Mouse (Mus musculus): ENCODE measurements around the gene Brd3os. TPM values are rescaled to one million over a fixed set of nuclear protein-coding genes. Genes with fewer than 3 reads are reported as not detected.

The Brd3os gene
- total RNA-seq, 2 experiments from 2014 or later, result 27.9 to 29.1 TPM

DNA sequence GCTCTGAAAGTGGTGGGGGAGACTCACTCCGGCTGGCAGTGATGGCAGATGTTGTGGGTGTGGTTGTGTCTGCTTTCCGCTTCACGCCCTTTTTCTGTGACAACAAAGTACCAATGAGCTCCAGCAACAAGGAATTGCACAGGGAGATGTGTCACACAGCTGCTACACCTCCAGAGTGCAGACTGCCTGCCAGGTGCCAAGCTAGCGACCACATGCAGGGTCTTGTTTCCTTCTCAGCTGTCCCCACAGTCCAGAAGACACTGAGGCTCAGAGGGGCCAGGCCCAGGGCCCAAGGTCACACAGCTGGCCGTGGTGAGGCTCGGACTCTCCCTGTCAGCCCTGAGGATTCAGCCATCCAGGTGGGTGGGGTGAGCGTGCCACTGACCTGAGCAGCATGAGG, 17.6 kb downstream of the Brd3os start:
- intact Hi-C loops (cut with DNase I), result no loop called here
- no peak for DNase-seq (ENCODE audit: extremely low spot score in 1 of 2, low spot score in 2 of 2)

DNA sequence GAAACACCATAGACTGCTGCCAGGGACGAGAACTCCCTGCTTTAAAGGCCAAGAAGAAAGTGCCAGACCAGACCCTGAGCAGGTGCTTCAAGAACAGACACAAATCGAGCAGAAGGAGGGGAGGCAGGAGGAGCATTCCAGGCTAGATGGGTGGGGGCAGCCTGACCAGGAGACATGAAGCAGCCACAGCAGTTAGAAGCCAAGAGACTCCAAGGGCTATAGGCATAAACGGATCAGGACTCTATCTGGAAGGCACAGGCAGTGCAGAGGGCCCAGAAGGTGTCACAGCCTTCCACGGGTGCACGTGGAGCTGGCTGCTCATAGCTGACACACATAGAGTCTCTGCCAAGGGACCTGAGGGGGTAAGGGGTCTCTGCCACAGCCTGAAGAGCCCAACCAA, 18.0 kb downstream of the Brd3os start:
- no peak for DNase-seq (ENCODE audit: extremely low spot score in 1 of 2, low spot score in 2 of 2)
- intact Hi-C loops (cut with DNase I), result no loop called here

DNA sequence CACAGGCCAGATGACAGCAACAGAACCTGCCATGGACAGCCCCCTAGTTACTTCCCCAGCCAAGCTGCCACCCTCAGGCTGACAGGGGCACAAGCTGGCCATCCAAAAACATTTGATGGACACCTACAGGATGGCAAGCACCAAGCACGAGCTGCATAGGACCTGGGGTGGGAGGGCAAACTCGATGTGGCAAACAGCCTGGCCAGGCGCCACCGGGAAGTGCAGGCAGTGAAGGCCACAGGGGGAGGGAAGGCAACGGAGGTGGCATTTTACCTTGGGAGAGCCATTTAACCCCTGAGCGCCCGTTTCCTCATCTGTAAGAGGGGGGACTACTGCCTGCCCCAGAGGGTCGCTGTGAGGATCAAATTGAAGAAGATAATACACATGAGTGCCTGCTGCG, 18.5 kb downstream of the Brd3os start:
- intact Hi-C loops (cut with DNase I), result no loop called here
- no peak for DNase-seq (ENCODE audit: extremely low spot score in 1 of 2, low spot score in 2 of 2)

DNA sequence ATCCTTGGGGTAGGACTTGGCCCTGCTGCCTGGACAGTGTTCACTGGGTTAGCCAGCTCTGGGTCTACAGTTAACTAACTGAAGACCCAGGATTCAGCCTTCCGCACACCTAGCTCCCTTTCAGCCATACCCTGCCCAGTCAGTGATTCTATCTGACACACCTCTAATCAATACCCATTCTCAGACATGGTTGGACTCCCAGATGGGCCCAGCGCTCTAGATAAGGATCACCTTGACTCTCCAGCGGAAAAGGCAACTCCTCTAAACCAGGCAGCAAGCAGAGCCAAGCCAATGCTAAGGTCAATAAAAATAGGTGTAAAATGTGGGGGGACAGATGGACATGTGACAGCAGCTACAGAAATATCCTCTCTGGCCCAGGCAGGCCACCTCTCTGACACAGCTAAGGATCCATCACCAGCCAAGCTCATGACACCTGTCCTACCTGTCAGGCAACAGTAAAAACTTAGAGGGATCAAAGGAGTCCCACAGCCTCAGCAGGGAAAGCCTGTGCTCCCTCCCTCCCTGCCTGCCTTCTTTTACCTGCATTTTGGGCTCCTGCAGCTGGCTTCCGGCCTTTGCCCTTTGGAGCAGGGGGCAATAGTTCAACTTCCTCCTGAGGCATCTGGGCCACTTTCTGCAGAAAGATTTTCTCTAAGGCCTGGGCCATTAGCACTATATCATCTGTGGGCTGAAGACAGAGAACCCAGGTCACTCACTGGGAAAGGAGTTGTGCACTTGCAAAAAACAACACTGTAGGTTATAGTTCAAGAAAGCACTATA, 19.9 kb downstream of the Brd3os start:
- intact Hi-C loops (cut with DNase I), result no loop called here

DNA sequence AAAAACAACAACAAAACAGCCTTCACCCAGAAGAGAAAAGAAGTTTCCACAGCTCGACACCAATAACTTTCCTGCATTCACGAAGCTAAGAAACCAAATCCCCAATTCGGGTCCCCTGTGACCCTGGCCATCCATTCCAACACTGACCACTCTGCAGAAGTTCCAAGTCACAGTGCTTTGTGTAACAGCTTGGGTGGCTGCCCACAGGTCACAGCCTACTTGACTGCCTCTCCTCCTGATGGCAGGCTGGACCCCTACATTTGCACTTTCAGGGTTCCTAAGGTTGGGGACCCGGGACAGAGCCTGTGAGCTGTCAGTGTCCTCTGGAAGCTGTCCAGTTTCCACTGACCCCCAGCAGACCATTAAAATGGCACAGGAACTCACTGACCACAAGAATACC, 20.8 kb downstream of the Brd3os start:
- DNase-seq (ENCODE audit: extremely low spot score in 1 of 2, low spot score in 2 of 2), result no peak
- intact Hi-C loops (cut with DNase I), result no loop called here

More for the DNA sequence above, 19.9 kb downstream of the Brd3os start:
- DNase-seq (ENCODE audit: extremely low spot score in 1 of 2, low spot score in 2 of 2), result no peak

DNA sequence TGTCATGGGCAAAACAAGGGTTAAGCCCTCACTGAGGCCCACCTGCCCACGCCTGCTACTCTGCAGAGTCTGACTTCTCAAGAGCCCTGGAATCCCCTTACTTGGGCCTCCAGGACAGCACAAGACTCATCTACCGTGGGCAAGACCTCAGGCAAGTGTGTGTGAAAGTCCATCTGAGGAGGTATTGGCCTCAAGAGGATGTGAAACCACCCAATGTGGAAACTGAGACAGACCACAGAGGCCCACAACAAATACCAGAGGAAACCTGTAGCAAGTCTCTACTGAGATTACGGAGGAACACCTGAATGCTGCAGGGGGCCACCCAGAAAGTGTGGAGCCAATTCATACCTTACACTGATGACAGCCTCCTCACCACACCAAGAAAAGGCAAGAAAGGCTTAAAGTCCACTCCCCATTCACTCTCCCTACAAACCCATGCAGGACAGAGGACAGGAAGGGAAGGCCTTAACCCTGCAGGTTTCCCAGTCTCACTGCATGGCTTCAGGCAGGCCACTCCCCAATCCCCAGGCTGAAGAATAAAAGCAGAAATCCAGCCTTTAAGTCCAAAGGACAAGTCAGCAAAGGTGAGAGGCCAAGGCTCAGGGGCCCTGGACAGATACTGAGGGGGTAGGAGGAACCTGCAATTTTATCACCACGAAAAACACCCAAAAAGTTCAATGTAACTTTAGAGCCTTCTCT, 27.3 kb downstream of the Brd3os start:
- intact Hi-C loops (cut with DNase I), result no loop called here
- no peak for DNase-seq (ENCODE audit: extremely low spot score in 1 of 2, low spot score in 2 of 2)

- no peak for DNase-seq (ENCODE audit: extremely low spot score in 1 of 2, low spot score in 2 of 2)
- intact Hi-C loops (cut with DNase I), result no loop called here
These were observed 27.8 kb downstream of the Brd3os start for GRCm38 (mm10) chr2:27469991-27470355.

DNA sequence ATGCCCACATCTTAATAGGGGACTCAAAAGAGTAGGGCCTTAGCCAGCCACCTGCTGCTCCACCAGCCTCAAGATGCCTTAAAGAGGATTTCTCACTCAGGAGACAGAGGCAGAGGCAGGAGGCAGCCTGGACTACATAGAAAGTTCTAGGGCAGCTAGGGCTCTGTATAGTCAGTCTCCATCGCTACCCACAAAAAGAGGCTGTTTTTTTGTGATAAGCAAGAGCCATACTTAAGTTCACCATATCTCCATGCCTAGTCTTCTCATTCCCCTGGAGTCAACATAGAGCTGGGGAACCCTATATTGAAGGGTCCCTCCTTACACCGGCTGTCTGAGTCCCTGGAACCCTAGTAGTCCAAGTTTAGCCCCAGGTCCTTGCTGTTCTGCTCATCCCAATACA, 28.4 kb downstream of the Brd3os start:
- intact Hi-C loops (cut with DNase I), result no loop called here
- no peak for DNase-seq (ENCODE audit: extremely low spot score in 1 of 2, low spot score in 2 of 2)

DNA sequence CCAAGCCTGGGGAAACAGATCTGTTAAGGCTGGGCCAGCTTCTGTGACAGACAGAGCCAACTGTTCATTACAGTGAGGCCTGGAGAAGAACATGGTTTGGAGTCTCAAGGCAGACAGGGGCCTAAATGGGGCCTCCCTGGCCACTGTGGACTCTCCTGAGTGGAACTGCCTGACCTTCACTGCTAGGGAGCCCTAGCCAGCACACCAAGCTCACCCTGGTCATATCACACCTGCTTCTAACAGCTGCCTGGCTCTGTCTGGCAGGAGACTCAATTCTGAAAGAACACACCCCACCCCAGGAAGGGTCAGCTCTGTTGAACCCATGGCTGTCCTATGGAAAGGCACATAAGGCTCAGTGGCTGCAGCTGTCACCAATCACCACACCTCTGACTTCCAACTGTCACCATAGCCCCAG, 29.1 kb downstream of the Brd3os start:
- DNase-seq (ENCODE audit: extremely low spot score in 1 of 2, low spot score in 2 of 2), result no peak
- intact Hi-C loops (cut with DNase I), result no loop called here

DNA sequence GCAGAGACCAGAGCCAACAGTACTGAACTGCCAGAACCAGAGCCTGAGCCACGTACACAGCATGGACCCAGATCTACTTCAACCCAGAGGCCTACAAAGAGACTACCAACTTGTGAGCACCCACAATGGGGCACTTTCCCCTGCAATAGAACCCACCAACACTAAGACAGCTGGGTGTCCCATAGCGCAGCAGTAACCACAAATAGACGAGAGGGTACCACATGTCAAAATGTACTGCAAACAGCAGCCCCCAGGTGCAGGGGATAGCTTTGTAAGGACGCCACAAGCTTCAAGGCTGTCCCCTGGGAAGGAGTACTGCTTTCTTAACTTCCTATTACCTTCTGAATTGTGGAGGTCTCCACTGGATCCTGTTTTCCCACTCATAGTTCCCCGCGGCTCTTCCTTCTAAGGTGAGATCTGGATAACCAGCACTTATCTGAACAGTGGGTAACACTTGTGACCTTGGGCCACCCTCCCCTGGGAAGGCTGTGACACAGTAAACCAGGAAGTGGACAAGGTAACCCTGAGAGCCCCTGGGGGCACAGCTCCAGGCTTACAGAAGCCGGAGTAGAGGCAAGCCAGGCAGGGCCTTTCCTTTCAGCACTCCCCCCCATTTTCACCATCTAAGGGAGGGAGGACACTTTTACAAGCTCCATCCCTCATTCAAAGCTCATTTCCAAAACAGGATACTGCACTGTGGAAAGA, 31.1 kb downstream of the Brd3os start:
- intact Hi-C loops (cut with DNase I), result no loop called here
- DNase-seq (ENCODE audit: extremely low spot score in 1 of 2, low spot score in 2 of 2), result no peak

GRCm38 (mm10) chr2:27473911-27474310, 31.8 kb downstream of the Brd3os start:
- no peak for DNase-seq (ENCODE audit: extremely low spot score in 1 of 2, low spot score in 2 of 2)
- intact Hi-C loops (cut with DNase I), result no loop called here

DNA sequence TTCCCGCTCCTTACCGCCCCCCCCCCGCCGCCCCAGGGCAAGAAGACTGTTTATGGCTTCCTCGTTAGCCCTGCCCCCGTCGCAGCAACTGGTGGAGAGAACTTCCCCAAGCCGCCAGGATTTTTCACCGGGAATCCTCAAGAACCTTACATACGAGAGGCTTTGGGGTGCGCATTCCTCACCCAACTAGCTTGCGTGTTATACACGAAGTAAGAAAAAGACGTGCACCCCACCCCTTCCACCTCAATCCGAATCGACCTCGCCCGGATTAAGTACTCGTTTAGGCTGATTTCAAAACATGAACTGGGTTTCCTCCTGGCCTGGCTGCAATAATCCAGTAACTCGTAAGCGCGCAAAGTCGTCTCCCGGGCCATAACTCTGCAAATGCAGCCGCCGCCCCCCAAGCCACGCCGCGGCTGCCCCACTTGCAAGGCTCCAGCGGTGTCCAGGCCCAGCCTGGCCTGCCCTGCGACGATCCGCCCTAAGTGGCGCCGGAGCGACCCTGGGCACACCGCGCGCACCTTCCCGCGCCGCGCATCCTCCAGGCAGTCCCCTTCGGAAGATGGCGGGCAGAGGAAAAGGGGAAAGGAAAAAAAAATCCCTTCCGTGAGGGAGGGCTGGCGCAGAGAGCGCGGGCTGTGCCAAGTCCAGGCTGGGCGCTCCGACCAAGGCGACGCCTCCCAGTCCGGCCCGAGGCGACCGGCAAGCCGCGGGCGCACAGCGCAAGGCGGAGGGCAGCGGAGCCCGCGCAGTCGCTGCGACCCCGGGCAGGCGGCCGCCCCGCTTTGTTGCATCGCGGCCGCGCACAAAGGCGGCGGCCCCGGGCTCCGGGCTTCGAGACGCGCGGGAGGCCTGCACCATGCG, 32.7 kb downstream of the Brd3os start:
- intact Hi-C loops (cut with DNase I), result loop anchor here (5.0 kb wide), 1 partner anchor 42 kb away; the partner anchor contains the start of gene Wdr5
- DNase-seq (ENCODE audit: extremely low spot score in 1 of 2, low spot score in 2 of 2), result peak; percentile 30 to 65

DNA sequence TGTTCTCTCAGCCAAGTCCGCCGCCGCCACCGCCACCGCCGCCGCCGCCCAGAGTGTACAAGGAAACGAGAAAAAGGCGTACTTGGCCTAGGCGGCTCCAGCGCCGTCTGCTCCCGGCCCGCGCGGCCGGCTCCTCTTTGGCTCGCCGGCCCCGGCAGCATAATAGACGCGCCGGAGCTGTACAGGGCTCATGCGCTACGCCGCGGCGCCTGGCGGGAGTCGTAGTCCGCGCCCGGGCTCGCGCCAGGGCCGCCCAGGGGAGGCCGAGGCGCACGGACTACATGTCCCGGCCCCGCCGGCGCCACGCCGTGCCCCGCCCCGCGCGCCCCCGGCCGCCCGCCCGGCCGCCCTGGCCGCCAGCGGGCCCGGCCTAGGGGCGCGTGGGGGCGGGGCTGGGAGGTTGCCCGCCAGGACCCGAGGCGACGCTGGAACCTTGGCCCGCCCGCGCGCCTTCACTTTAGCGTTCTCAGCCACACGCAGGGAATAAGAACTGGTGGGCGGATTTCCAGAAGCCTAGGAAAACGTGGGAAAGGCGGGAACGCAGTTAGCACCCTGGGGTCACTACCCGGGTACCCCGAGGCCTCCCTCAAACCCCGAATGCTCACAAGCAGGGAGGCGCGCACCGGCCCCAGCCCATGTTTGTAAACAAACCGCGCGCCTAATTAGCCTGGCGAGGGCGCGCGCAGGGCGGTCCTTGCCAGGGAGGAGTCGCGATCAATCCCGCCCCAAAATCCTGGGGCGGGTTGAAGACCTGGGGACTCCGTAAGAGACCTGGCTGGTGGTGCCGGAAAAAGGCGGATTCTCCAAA, 33.6 kb downstream of the Brd3os start:
- DNase-seq (ENCODE audit: extremely low spot score in 1 of 2, low spot score in 2 of 2), result peak; percentile 84 to 96
- intact Hi-C loops (cut with DNase I), result loop anchor here (5.0 kb wide), 1 partner anchor 42 kb away; the partner anchor contains the start of gene Wdr5

DNA sequence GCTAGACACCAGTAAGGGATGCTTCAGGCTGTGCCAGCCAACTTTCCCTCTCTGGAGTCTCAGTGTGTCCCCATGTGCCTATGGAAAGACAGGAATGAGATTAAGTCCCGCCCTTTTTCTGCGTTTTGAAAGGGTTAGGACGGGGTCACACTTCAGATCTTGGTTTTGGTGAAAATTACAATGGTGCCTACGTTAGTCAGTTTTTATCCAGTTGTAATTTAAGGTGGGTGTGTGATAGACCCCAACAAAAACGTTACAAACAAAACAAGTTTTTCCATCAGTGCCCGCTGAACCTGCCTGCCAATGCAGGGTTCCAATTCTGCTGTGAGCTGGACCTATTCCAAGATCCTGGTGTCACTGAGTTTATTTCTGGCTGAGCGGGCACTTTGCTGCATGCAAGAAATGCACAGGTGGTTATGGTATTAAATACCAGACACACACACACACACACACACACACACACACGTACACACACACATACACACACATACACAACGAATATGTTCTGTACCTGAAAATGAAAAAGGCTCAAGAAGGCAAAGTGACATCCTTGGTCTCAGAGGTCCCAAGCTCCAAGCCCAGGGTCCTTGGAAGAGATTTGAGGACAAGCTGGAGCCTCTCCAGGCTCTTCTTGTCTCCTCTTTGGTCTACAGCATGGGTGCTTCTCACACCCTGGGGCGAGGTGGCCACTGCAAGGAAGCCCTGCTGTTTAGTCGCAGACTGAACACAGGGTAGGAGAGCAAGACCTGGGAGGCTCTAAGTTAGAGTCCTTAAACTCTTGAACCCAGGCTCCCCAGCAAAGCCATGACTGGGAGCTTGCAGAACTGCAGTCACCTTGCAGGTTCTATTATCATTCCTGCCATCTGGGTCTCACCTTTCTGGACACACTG, 34.4 kb downstream of the Brd3os start:
- intact Hi-C loops (cut with DNase I), result loop anchor here (5.0 kb wide), 1 partner anchor 41 kb away; the partner anchor contains the start of gene Wdr5
- no peak for DNase-seq (ENCODE audit: extremely low spot score in 1 of 2, low spot score in 2 of 2)

- intact Hi-C loops (cut with DNase I), result loop anchor here (5.0 kb wide), 1 partner anchor 37 kb away; the partner anchor contains the start of gene Wdr5
- no peak for DNase-seq (ENCODE audit: extremely low spot score in 1 of 2, low spot score in 2 of 2)
These were observed 37.7 kb downstream of the Brd3os start for GRCm38 (mm10) chr2:27479821-27480220.

GRCm38 (mm10) chr2:27480367-27480766, 38.2 kb downstream of the Brd3os start:
- intact Hi-C loops (cut with DNase I), result no loop called here
- DNase-seq (ENCODE audit: extremely low spot score in 1 of 2, low spot score in 2 of 2), result no peak

GRCm38 (mm10) chr2:27482265-27482861, 40.2 kb downstream of the Brd3os start:
- intact Hi-C loops (cut with DNase I), result no loop called here
- no peak for DNase-seq (ENCODE audit: extremely low spot score in 1 of 2, low spot score in 2 of 2)

Measured in left cerebral cortex, postnatal 10 days (tissue).